Mouse (Mus musculus) gastrocnemius, adult 2 months (tissue): ENCODE measurements at regions not wholly inside any gene's neighbourhood (a gene's known extent, or its start where the extent isn't known, plus 50 kb on each side); places are given as distances from the start of the nearest gene placed in this dataset.

Experiments
- DNase-seq: peaks from one replicate; pipeline ENCODE4 v3.0.0; 2022
- H3K27ac ChIP-seq: fragments of 200-600 bp; 2 replicates; pipeline ENCODE4 v1.8.1; 2022; ENCODE audit warnings: mild to moderate bottlenecking
- H3K4me3 ChIP-seq: fragments of 200-600 bp; 2 replicates; pipeline ENCODE4 v1.8.1; 2022; ENCODE audit warnings: mild to moderate bottlenecking, moderate library complexity
- CTCF ChIP-seq: fragments of 200-600 bp; IDR thresholded peaks from 2 replicates; pipeline ENCODE4 v1.8.1; 2022; ENCODE audit warnings: antibody characterized with exemption, mild to moderate bottlenecking, moderate library complexity
- intact Hi-C: fragments of 180-260 bp; cut with DNase I; formaldehyde crosslinking; loops from one replicate; pipeline ENCODE4 v1.15.1; 2025

- intact Hi-C loops, result no loop called here
- Histone ChIP-seq H3K4me3 (no peak overlapping the region), H3K27ac (no peak overlapping the region)
- DNase-seq, result no peak
- TF ChIP-seq CTCF, result no peak
Observed at GRCm38 (mm10) chrX:57711914-57712313, 208.4 kb upstream of the Gpr101 start.

GRCm38 (mm10) chrX:57709115-57709877, 205.7 kb upstream of the Gpr101 start:
- Histone ChIP-seq H3K27ac (no peak overlapping the region), H3K4me3 (no peak overlapping the region)
- TF ChIP-seq CTCF, result no peak
- no peak for DNase-seq
- intact Hi-C loops, result no loop called here

GRCm38 (mm10) chrX:57708501-57708900, 204.9 kb upstream of the Gpr101 start:
- Histone ChIP-seq H3K27ac (no peak overlapping the region), H3K4me3 (no peak overlapping the region)
- TF ChIP-seq CTCF, result no peak
- DNase-seq, result no peak
- intact Hi-C loops, result no loop called here

- H3K27ac ChIP-seq, result no peak overlapping the region
- TF ChIP-seq CTCF, result no peak
- DNase-seq, result no peak
- intact Hi-C loops, result no loop called here
- no peak overlapping the region for H3K4me3 ChIP-seq
Observed at GRCm38 (mm10) chrX:57707932-57708331, 204.4 kb upstream of the Gpr101 start.

- intact Hi-C loops, result no loop called here
- no peak for DNase-seq
- no peak overlapping the region for H3K4me3 ChIP-seq
- TF ChIP-seq CTCF, result no peak
- no peak overlapping the region for H3K27ac ChIP-seq
Observed at GRCm38 (mm10) chrX:57706683-57707308, 203.2 kb upstream of the Gpr101 start.

- intact Hi-C loops, result no loop called here
- TF ChIP-seq CTCF, result no peak
- H3K27ac ChIP-seq, result no peak overlapping the region
- no peak overlapping the region for H3K4me3 ChIP-seq
- no peak for DNase-seq
Observed at GRCm38 (mm10) chrX:57692506-57692905, 188.9 kb upstream of the Gpr101 start.

- no peak for TF ChIP-seq CTCF
- no peak overlapping the region for H3K27ac ChIP-seq
Observed at GRCm38 (mm10) chrX:57676764-57677163, 173.2 kb upstream of the Gpr101 start.

GRCm38 (mm10) chrX:57674955-57675354, 171.4 kb upstream of the Gpr101 start:
- TF ChIP-seq CTCF, result peak; percentile 66
- H3K27ac ChIP-seq, result no peak overlapping the region
- DNase-seq, result peak; percentile 21
- intact Hi-C loops, result loop anchor here (5.0 kb wide), 1 partner anchor 243 kb away; no protein-coding TSS in a partner anchor
- H3K4me3 ChIP-seq, result no peak overlapping the region

More at GRCm38 (mm10) chrX:57676764-57677163, 173.2 kb upstream of the Gpr101 start:
- no peak for DNase-seq
- intact Hi-C loops, result loop anchor here (5.0 kb wide), 1 partner anchor 244 kb away; no protein-coding TSS in a partner anchor
- H3K4me3 ChIP-seq, result no peak overlapping the region

- Histone ChIP-seq H3K4me3 (no peak overlapping the region), H3K27ac (no peak overlapping the region)
- intact Hi-C loops, result no loop called here
- DNase-seq, result no peak
- no peak for TF ChIP-seq CTCF
Observed at GRCm38 (mm10) chrX:57659571-57659970, 156.0 kb upstream of the Gpr101 start.

GRCm38 (mm10) chrX:57656035-57656434, 152.5 kb upstream of the Gpr101 start:
- no peak overlapping the region for H3K4me3 ChIP-seq
- H3K27ac ChIP-seq, result no peak overlapping the region
- no peak for TF ChIP-seq CTCF
- intact Hi-C loops, result no loop called here
- DNase-seq, result no peak

- Histone ChIP-seq H3K27ac (no peak overlapping the region), H3K4me3 (no peak overlapping the region)
- DNase-seq, result no peak
- no peak for TF ChIP-seq CTCF
- intact Hi-C loops, result no loop called here
Observed at GRCm38 (mm10) chrX:57655483-57655882, 151.9 kb upstream of the Gpr101 start.
